Mouse (Mus musculus): ENCODE measurements around the gene Crmp1.

Gene Crmp1

GRCm38 (mm10) chr5:37240550-37240949 lies 1.2 kb upstream of the Crmp1 start:
- no peak for DNase-seq (ENCODE audit: low read depth, low spot score)

GRCm38 (mm10) chr5:37241224-37241623 lies 516 bp upstream of the Crmp1 start:
- no peak for DNase-seq (ENCODE audit: low read depth, low spot score)

- DNase-seq (ENCODE audit: low read depth, low spot score) = no peak
Measured at GRCm38 (mm10) chr5:37242360-37243168, 824 bp downstream of the Crmp1 start.

GRCm38 (mm10) chr5:37243169-37243886 lies 1.6 kb downstream of the Crmp1 start:
- no peak for DNase-seq (ENCODE audit: low read depth, low spot score)

- DNase-seq (ENCODE audit: low read depth, low spot score) = no peak
Measured at GRCm38 (mm10) chr5:37244161-37244560, 2.4 kb downstream of the Crmp1 start.

- DNase-seq (ENCODE audit: low read depth, low spot score) = no peak
Measured at GRCm38 (mm10) chr5:37244666-37245242, 3.0 kb downstream of the Crmp1 start.

- DNase-seq (ENCODE audit: low read depth, low spot score) = no peak
Measured at GRCm38 (mm10) chr5:37245651-37246050, 3.9 kb downstream of the Crmp1 start.

- no peak for DNase-seq (ENCODE audit: low read depth, low spot score)
Measured at GRCm38 (mm10) chr5:37246138-37246910, 4.6 kb downstream of the Crmp1 start.

- DNase-seq (ENCODE audit: low read depth, low spot score) = no peak
Measured at GRCm38 (mm10) chr5:37247456-37247855, 5.7 kb downstream of the Crmp1 start.

GRCm38 (mm10) chr5:37248870-37249269 lies 7.1 kb downstream of the Crmp1 start:
- DNase-seq (ENCODE audit: low read depth, low spot score) = no peak

- DNase-seq (ENCODE audit: low read depth, low spot score) = no peak
Measured at GRCm38 (mm10) chr5:37251596-37251995, 9.9 kb downstream of the Crmp1 start.

GRCm38 (mm10) chr5:37252101-37252804 lies 10.5 kb downstream of the Crmp1 start:
- DNase-seq (ENCODE audit: low read depth, low spot score) = no peak

GRCm38 (mm10) chr5:37254523-37254922 lies 12.8 kb downstream of the Crmp1 start:
- no peak for DNase-seq (ENCODE audit: low read depth, low spot score)

- no peak for DNase-seq (ENCODE audit: low read depth, low spot score)
Measured at GRCm38 (mm10) chr5:37256823-37257222, 15.1 kb downstream of the Crmp1 start.

GRCm38 (mm10) chr5:37257243-37257642 lies 15.5 kb downstream of the Crmp1 start:
- no peak for DNase-seq (ENCODE audit: low read depth, low spot score)

- DNase-seq (ENCODE audit: low read depth, low spot score) = no peak
Measured at GRCm38 (mm10) chr5:37261734-37262133, 20.0 kb downstream of the Crmp1 start.

- DNase-seq (ENCODE audit: low read depth, low spot score) = no peak
Measured at GRCm38 (mm10) chr5:37263816-37264215, 22.1 kb downstream of the Crmp1 start.

- no peak for DNase-seq (ENCODE audit: low read depth, low spot score)
Measured at GRCm38 (mm10) chr5:37281021-37281420, 39.3 kb downstream of the Crmp1 start.

- no peak for DNase-seq (ENCODE audit: low read depth, low spot score)
Measured at GRCm38 (mm10) chr5:37288374-37288773, 46.6 kb downstream of the Crmp1 start.

GRCm38 (mm10) chr5:37289236-37289635 lies 47.5 kb downstream of the Crmp1 start:
- peak; percentile 6 for DNase-seq (ENCODE audit: low read depth, low spot score)

GRCm38 (mm10) chr5:37290983-37291382 lies 49.2 kb downstream of the Crmp1 start:
- DNase-seq (ENCODE audit: low read depth, low spot score) = no peak
